8 mouse cellular contexts compared by ENCODE assay signal in the genomic region with DNA sequence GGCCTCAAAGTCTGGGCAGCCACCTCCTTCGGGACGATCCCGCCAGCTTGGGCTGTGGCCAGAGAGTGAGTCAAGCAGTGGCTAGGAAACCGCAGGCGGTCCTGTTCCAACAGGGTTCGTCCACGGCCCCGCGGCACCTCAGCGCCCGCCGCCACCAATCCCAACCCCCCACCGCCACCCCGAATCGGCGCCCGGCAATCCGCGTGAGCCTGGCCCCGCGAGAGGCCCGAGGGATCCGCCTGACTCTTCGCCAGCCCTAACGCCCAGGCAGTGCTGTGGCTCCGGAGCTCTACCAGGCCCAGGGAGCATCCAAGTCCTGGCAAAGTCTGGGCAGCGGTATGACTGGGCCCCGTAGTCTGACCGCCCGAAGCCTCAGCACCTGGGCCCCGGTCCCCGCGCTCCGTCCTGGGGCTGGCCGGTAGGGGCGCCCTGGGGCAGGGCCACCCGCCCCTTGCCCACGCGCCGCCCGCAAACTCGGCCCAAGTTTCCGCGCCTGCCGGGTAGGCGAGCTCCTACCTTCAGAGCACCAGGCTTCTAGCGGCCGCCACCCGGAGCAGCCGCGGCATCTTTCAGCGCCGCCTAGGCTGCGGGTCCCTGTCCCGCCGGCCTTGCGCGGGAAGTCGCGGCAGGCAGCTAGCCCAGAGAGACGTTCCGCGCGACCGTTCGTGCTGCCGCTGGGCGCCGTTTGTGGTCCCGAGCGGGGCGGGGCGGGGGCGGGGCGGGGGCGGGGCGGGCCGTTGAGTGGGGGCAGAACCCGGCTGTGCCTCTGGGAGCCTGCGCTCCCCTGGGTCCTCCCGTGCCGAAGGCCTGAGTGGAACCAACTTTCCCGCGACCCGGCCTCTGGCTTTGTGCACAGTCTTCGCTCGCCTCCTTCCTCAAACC. TPM values are rescaled to one million over a fixed set of nuclear protein-coding genes. Genes with fewer than 3 reads are reported as not detected.
DNase-seq lines count a peak whose midpoint lies in the region; ATAC-seq and TF ChIP-seq lines count a peak whose summit lies in the region.

A gene (minus strand): TSS at position 700 of the 882 bp plus-strand sequence.

- no peaks in the 10 kb centered on the region for H3K9me3 ChIP-seq in hindbrain, embryonic 14.5 days (ENCODE audit: control insufficient read depth, low read length)

- peak within 1 kb of the TSS; percentile 49 for H3K4me3 ChIP-seq in hindbrain, embryonic 14.5 days (replicated peaks; ENCODE audit: low read length)
- H3K4me3 ChIP-seq in left cerebral cortex, adult 2 months: peak within 1 kb of the TSS; percentile 82
- H3K4me3 ChIP-seq in macrophage (ENCODE audit: inconsistent target): peak within 1 kb of the TSS; percentile 75

- peak within 1 kb of the TSS; percentile 84 for H3K4me2 ChIP-seq in hindbrain, embryonic 14.5 days (replicated peaks)

- peak within 1 kb of the TSS; percentile 68 for H3K9ac ChIP-seq in hindbrain, embryonic 14.5 days

- DNase-seq in WW6 (ENCODE audit: low read depth, low spot score): peak; percentile 45
- peak; percentile 82 to 84 for DNase-seq in cerebellum, postnatal 10 days
- DNase-seq in frontal cortex, postnatal 36 days (ENCODE audit: low spot score in 2 of 2): peak; percentile 57 to 60
- peak; percentile 43 for DNase-seq in hindbrain, embryonic 14.5 days (ENCODE audit: low spot score)
- DNase-seq in left cerebral cortex, adult 2 months (ENCODE audit: extremely low spot score in 1 of 2, low spot score in 2 of 2): peak; percentile 58 to 65
- peak; percentile 84 for DNase-seq in retina, postnatal 1 day
- peak; percentile 64 for DNase-seq in urinary bladder, adult 2 months (ENCODE audit: low spot score)

- H3K4me1 ChIP-seq in hindbrain, embryonic 14.5 days (replicated peaks; ENCODE audit: control insufficient read depth, insufficient read depth, low read length): peaks cover 12% of the 10 kb centered on the region

- H3K36me3 ChIP-seq in hindbrain, embryonic 14.5 days (replicated peaks; ENCODE audit: control insufficient read depth, insufficient read depth): no peaks in the 10 kb centered on the region
- peaks cover 18% of the 10 kb centered on the region for H3K36me3 ChIP-seq in macrophage (ENCODE audit: inconsistent target)

- H3K27me3 ChIP-seq in hindbrain, embryonic 14.5 days (ENCODE audit: control insufficient read depth, insufficient read depth, low read length): peaks cover 16% of the 10 kb centered on the region

- TF ChIP-seq CTCF in left cerebral cortex, adult 2 months (IDR thresholded peaks at IDR 0.05): peak; percentile 64

- under 1% methylated on average over 82 of the region's 87 CpGs for WGBS in hindbrain, embryonic 14.5 days
- under 1% methylated on average over 57 of the region's 87 CpGs for WGBS in macrophage (ENCODE audit: missing documents)

- H3K27ac ChIP-seq in hindbrain, embryonic 14.5 days: no peak within 1 kb of the TSS
- H3K27ac ChIP-seq in left cerebral cortex, adult 2 months: peak within 1 kb of the TSS; percentile 87
- peak within 1 kb of the TSS; percentile 85 for H3K27ac ChIP-seq in macrophage

- H3K79me2 ChIP-seq in macrophage (ENCODE audit: inconsistent target): peaks cover 48% of the 10 kb centered on the region

- peak; percentile 67 for ATAC-seq in hindbrain, embryonic 14.5 days (ENCODE audit: low FRiP score)

- intact Hi-C loops in left cerebral cortex, adult 2 months (cut with DNase I): no loop called here

RNA-seq across cellular contexts. Expression of the gene that starts here (rescaled TPM):
- 3.2 and 3.4 TPM in 2 replicates for polyA plus RNA-seq in hindbrain, embryonic 14.5 days (2014; fragmentation: Nextera tagmentation; extraction: Ambion mirVana)
- 10 to 100 TPM; 18.5 to 20.1 TPM for total RNA-seq in left cerebral cortex, adult 2 months (2021)
- total RNA-seq in macrophage (2018; cell fraction: chromatin; rRNA removed): 10 to 100 TPM in 25 of 26 experiments, 1 to 10 TPM in 1; 9.0 to 72.2 (median 30.8) TPM
- 10 to 100 TPM; 11.1 to 49.5 (median 21.7) TPM for total RNA-seq in macrophage (2018; cell fraction: cytosol; rRNA removed)
- 10 to 100 TPM; 12.8 to 74.9 (median 31.7) TPM for total RNA-seq in macrophage (2018; cell fraction: nucleus; rRNA removed)
- 20.1 to 60.1 TPM (median 39.1 TPM) in 3 replicates for polyA plus RNA-seq in macrophage (2018)
- 4.6 and 10.7 TPM in 2 replicates for polyA plus RNA-seq in urinary bladder, adult 2 months (2012; rRNA removed)
